Mouse (Mus musculus) gastrocnemius, adult 8-10 months (tissue): Measurements from ENCODE around the gene Ccdc34. TPM values are rescaled to one million over a fixed set of nuclear protein-coding genes. Genes with fewer than 3 reads are reported as not detected.
A peak's percentile ranks its signal among the peaks of the same experiment; 100 is the strongest.
"Not testable (repeated sequence)": the region's sequence is repeated elsewhere in the genome, so short reads cannot be mapped to it uniquely, and the experiment has no call there.

ENCODE experiments used
- DNase-seq, 2 experiments: peaks; one replicate each; pipeline ENCODE4 v3.0.0; 2022; ENCODE audit warnings: low spot score in 2 of 2
- total RNA-seq, 4 experiments: library from RNA; stranded (reverse); gene quantifications; 2 replicates each; pipeline ENCODE4 v1.2.4; 2022

Ccdc34 gene
- total RNA-seq, 4 experiments from 2014 or later: 1.9 to 2.8 (median 2.4) TPM

DNA sequence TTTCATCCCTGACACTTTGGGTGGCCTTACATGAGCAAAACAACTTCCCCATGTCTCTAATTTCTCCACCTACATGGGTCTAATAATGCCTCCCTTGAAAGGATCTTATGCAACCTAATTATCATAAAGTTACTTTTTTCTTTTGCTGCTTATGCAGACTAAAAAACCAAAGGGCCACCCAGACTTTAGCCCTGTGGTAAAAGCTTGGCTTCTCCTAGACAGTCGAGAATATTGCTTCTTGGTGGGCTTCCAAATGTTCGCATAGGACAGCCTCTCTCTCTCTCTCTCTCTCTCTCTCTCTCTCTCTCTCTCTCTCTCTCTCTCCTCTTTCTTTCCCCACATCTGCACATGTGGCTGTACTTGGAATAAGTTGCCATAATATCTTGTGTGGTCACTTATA lies 60.0 kb downstream of the Ccdc34 start:
- no peak for DNase-seq

DNA sequence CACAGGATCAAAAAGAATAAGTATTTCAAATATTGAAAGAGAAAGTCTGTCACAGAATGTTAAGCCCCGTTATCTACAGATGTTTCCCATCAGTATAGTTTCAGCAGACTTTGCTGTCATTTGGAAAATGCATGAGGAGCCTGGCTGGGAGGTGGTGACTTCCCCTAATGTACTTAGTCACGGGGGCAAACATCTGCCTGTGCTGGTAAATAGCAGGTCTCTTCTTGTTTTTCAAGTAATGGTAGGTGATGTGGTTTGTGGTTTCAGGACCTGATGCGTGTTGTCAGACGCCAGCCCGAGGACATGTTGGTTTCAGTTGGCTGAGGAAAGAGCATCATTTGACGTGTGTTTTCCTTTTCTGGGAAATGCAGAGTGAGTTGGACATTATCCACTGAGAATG lies 62.9 kb downstream of the Ccdc34 start:
- DNase-seq: no peak

DNA sequence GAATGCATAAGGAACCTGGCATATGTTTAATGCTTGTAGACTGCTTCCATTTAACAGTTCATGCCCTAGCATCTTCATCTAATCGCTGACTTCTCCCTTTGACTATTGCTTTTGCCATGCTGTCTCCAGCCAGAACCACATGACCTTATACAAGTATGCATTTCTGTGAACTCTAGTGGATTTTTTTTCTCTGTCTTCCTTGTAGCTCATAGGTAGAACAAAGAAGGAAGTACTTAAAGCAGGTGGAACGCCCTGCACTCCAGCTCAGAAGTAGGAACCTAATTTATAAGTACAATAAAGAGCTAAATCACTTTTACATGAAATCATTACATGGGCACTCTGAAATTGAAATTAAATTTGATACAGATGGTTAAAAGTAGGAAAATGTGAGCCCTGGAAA lies 65.4 kb downstream of the Ccdc34 start:
- DNase-seq: no peak

DNA sequence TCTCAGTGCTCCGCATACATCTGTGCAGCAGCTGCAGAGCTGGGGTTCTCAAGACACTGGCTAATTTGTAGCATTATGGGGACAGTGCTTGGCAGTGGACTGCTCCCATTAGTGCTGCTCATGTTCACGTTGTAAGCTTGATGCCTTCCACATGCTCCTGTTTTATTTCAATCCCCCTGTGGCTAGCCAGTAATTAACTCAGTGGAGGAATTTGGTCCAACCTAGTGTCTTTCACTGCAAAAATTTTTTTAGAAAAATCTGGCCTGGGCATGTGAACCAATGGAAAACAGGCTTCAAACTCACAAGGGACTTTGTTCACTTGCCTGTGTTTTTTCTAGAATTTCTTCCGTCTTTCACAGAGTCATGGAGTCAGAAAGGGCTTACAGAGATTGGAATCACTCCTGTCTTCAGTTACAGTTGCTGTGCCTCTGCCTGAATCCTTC lies 68.1 kb downstream of the Ccdc34 start:
- peak; percentile 33 to 57 for DNase-seq

DNA sequence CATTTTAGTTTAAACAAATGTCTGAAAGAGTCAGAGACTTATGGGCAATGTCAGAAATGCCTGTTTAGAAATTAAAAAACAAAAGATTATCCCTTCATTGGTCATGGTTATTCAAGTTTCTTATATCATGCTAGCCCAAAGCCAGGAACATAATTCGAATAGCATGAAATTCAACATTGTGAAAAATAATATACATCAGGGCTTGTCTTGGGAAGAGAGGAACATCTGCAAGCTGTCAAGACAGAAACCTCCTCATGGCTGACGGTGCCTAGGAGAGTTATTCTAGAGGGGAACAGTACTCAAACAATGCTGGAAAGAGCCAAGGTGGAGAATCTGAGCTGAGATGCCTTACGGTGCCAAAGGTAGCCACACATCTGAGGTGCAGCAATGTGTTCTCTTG lies 96.5 kb downstream of the Ccdc34 start:
- no peak for DNase-seq

DNA sequence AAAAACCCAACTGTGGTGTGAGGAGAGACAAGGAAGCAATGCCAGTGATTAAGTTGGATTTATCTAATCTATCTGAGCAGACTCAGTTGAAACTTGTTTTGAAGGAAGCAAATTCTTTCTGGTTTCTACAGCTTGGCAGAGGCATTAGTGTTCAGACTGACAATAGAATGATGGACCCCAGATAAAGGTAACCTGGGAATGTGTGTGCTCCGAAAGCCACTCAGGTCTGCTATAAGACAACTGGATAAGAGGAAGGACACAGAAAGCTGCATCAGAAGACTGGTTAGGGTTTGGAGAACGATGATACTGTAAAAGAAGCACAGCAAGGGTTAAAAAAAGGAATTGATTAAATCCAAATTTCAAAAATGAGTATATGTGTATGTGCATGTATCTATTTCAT lies 111.8 kb downstream of the Ccdc34 start:
- no peak for DNase-seq

DNA sequence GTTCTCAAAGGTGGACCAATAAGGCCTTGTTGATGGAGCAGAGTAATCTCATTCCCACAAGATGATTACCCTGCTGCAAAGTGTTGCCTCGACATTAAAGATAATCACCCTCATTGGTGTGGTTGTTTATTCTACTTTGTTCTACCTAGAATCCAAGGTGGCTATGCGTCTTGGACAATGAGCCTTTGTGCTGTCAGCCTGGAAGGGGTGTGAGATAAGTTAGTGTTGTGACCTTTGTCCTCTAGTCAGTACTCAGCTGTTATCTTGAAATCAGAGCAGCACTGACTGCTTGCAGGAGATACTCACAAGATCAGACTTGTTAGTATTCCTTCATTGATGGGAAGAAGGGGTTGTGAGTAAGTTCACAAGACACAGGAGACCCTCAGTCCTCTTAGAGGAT lies 114.0 kb downstream of the Ccdc34 start:
- no peak for DNase-seq

DNA sequence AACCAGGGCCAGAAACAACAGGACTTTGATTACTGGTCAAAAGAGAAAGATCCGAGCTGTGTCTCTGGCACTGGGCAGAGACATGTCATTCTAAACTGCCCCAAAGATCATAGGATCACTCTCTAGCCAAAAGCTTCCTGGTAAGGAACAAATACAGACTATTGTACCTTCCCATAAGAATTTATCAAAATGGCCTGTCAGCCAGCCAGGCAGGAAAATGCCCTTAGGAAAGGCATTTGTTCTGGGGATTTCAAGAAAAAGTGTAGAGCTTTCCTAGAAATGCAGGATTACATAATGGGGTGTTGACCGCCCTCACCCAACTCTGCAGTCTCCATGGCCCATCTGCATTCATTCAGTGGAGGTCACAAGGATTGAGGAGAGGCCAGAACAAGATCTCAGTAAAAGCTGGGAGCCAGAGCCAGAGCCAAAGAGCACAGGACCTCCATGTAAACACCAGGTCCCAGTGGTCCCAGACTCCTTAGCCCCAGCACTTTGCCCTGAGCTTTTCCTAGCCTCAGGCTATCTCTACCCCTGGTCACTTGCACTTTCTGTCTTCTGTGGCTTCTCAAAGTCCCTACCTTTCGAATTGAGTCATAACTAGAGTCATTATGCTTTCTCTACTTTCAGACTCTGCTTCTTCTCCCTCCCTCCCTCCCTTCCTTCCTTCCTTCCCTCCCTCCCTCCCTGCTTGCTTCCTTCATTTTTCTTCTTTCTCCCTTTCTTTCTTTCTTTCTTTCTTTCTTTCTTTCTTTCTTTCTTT lies 115.9 kb downstream of the Ccdc34 start:
- peak in 1 of 2 experiments; percentile 14 for DNase-seq

DNA sequence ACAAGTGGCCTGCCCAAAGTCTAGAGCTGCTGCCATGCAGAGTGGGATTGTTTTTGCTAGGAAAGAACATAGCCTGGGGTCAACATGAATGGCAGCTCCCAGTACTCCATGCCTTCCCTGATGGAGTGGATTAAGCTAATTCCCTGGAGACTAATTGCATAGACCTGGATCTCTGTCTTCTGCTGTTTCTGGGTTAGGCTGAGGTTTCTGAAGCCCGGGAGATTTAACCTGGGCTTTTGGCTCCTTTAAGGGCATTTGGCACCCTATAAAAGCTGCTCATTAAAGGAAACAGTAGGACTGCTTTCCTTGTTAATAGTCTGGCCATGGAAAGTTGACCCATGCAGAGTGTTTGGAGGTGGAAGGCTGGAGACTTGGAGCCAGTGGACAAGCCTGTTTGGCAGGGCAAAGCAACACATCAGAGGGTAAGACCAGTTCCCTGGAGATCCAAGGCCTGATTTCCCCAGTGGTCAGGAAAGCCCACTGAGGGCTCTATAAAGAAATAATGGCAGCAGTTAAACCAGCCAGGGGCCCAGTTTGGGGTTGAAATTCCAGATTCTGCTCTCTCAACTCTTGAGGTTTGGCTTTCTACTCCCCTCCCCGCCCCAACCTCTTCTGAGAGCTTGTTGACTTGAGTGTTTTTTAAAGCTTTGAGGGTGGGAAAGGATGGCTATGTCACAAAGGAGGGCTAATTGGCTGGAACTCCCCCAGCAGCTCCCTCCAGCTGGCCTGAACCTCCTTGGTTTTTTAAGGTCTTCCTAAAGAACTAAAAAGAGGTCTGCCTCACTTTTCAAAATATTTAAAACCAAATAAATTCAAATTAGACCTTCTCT lies 117.4 kb downstream of the Ccdc34 start:
- no peak for DNase-seq

DNA sequence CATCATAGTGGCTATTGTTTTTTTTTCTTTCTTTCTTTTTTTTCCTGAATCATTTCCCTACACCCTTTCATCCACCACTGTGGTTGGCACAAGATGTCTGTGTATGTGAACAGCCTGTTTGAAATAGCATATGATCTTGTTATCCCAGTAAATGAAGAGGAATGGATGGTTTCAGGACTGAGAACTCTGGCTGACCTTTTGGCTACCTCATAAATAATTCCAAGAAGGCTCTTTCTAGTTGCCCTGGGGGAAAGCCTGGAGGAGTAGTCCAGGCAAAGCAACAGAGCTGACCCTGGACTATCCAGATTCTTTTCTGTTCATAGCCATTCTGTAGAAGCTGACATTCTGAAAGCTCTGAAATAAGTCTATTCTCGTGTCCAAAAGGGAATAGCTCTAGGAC lies 119.7 kb downstream of the Ccdc34 start:
- DNase-seq: no peak

DNA sequence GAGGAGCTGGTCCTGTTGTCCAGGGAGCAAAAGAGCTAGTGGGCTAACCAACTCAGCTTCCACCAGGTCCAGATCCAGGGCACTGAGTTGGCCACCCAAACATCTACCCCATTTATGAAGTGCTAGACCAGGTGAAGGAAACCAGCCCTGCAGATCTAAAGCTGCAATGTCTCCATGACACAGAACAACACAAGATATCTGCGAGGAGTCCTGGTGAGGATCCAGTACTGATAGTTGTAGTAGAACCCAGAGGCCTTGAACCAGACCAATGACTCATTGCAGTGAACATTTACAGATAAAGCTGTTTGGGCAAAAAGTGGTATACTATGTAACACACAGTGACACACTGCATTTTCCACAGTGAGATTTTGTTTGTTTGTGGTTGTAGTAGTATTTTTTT lies 120.5 kb downstream of the Ccdc34 start:
- no peak for DNase-seq

DNA sequence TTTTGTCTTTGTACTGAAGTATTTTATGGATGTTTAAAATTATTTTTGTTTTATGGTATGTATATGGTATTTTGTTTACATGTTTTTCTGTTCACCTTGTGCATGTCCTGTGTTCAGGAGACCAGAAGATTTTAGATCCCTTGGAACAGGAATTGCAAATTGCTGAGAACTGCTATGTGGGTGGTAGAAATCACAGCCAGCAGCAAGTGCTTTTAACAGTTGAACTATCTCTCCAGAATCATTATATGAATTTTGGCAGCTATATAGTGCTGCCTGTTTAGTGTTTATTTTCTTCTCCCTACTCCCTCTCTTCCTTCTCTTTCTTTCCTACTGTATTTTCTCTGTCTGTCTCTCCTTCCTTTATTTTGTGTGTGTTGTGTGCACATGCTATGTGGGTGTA lies 130.4 kb downstream of the Ccdc34 start:
- DNase-seq: not testable (repeated sequence)

DNA sequence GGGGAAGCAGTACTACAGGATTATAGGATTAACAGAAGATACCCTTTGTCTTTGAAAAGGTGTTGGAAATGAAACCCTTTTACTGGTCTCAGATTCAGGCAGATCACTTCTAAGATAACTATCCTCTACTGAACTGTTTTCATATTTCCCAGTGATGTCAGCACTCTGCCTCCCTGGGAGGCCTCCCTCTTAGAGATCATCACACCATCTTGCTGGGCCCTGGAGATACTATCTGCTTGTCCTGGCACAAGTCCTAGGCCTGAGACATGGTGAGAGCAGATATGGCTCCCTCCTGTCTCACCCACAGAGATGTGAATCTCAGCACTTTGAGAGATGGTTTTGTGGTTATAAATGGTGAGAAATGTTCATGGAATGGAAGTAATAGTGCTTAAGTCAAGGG lies 131.6 kb downstream of the Ccdc34 start:
- no peak for DNase-seq

DNA sequence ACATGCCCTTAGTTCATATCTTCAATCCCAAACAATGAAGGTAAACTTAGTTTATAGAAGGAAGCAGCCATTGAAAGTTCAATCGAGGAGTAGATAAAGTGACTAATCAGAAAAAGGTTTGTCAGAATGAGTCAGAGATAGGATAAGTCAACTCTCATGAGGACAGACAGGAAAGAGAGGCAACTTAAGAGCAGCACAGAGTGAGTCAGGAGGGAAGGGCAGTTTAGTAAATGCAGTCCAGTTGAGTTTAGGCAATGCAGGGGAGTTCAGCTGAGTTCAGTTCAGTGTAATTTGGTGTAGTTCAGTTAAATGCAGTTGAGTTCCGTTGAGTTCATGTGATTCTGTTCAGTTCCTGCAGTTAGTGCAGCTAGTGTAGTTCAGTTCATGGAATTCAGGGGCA lies 138.7 kb downstream of the Ccdc34 start:
- DNase-seq: no peak

DNA sequence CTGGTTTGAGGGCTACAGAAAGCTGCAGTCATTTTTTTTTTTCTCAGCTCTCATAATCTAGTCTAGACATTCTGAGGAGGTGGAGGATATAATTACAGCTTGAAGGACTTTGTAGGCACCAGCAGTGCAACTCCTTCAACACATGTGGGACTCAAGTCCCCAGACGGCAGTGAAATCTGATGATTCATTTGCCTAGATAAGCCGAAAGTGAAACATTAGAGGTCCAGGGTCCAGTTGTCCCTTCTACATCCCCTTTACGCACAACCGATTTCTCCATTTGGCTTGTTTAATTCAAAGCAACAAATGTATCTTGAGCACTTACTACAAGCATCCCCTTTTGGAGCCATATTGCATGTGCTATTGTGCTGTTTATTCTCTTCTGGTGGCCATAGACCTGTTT lies 147.4 kb downstream of the Ccdc34 start:
- DNase-seq: no peak

DNA sequence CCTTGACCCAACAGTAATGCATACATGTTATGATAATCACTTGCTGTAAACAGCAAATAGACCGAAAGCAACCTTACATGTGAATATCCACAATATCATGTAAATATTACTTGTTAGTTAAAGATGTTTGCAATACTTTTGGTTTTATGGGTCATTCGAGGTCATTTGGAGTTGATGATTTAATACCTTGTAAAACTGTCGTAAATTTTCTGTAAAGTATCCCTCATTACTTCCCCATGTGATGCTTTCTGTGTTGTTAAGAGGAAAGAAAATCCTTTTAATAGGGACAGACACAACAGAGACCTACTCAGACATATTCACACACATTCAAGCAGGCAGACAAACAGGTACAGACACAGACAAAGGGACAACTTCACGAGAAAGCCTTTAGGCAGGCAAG lies 150.1 kb downstream of the Ccdc34 start:
- DNase-seq: no peak

DNA sequence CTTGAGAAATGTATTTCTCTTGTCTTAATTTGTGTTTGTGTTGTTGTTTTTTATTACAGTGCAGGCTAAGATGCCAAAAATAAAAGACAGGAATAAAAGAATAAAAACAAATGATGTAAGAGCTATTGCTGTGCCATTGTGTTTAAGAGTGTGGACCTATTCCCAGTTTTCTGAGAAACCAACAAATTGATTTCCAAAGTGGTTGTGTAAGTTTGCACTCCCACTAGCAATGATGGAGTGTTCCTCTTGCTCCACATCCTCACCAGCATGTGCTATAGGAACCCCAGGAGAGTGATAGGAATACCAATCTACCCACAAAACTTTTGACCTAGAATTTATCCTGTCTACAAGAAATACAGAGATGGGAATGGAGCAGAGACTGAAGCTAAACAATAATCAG lies 150.7 kb downstream of the Ccdc34 start:
- no peak for DNase-seq

DNA sequence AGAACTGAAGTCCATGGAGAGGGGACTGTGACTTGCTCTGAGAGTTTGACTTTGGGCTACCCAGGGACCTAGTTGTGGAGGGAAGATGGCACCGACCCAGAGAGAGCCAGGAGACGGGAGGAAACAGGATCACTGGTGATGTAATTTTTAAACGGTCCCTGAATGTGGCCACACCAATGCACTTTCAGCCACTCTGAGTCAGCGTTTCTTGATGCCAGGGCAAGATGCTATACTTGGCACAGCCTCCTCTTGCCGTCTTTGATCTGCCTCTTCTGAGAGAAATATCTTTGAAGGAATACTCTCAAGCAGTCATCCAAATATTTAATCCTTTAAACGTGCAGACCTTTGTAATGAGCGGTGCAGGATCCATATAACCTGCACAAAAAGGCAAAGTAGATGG lies 154.8 kb downstream of the Ccdc34 start:
- DNase-seq: no peak

DNA sequence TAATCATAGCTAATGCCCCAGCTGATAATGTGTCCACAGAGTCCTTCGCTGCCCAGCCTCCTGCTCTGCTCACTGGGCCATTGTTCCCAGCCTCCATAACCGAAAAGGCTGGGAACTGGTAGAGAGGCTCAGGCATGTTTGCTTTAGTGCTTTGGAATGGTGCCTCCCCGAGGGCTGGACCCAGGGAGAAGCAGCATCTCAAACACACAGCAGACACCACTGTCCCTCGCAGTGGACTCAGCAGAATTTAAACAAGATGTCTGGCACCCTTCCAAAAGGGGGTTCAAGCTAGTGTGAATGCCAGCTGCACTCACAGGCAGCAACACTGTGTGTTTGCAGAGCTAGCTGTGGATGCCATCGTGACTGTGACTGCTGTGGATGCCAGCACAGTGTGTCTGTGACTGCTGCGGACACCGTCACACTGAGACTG lies 156.2 kb downstream of the Ccdc34 start:
- DNase-seq: no peak

DNA sequence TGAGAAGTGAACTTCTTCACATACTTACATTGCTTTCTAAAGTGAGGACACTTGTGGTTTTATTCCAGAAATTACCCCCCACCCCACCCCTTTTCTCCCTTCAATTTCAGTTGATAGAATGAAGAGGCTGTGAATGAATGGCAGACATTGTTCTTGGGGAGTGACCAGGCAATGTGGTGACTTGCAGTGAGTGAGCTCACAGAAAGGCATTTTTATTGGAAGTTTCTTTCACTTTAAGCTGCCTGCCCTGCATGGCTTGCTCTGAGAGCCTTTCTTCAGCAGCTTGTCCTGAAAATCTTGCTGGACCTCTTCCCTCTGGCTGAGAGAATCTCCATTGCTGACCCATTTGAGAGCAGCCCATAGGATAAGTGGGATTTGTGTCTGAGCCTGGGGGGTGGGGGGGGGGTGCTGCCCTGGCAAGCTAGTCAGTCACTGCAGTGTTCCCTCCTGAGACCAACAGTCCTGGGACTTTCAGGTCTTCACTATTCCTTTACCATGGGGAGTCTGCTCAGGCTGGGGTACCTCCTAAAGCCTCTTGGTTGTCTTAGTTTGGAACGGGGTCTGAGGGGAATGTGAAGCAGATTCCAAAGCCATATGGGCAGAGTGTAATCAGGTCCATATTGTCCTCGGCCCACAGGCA lies 159.3 kb downstream of the Ccdc34 start:
- DNase-seq: no peak

DNA sequence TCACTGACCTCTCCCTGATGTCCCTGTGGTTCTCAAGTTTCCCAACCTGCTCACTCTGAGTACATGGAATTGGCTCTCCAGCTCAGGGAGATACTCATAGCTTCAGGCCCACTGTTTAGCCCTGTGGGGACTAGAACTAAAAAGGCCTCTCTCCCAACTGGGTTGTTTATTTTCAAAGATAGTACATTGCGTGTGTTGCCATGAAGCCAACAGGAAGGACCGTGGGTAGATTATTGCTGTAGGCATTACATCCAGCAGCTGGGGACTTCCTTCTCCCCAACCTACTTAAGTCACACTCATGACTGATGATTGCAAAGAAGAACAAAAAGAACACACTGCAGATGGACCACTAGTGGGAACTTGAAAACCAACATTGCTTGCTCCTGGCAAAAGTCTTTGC lies 159.8 kb downstream of the Ccdc34 start:
- DNase-seq: no peak

DNA sequence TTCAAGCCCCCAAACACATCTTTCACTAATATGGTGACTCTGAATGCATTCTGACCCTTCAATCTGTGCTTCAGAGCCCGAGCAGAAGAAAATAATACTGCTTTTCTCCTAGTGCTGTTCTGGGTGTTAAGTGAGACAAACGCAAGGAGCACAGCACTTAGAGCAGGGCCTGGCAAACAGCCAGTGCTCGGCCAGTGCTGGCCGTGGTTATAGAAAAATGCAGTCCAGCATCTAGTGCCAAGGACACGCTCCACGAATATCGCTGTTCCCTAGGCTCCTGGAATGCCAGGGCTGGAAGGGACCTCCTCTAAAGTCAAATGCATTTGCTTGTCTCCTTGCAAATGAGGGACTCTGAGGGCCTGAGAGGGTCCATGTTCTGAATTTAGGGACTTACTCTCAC lies 160.3 kb downstream of the Ccdc34 start:
- DNase-seq: peak in 1 of 2 experiments; percentile 45
